Mouse (Mus musculus): ENCODE data around the gene Scd3. TPM values are rescaled to one million over a fixed set of nuclear protein-coding genes. Genes with fewer than 3 reads are reported as not detected.

Gene Scd3
- total and polyA plus RNA-seq, 2 experiments from 2014 or later: 0.14 TPM; not detected in 1

DNA sequence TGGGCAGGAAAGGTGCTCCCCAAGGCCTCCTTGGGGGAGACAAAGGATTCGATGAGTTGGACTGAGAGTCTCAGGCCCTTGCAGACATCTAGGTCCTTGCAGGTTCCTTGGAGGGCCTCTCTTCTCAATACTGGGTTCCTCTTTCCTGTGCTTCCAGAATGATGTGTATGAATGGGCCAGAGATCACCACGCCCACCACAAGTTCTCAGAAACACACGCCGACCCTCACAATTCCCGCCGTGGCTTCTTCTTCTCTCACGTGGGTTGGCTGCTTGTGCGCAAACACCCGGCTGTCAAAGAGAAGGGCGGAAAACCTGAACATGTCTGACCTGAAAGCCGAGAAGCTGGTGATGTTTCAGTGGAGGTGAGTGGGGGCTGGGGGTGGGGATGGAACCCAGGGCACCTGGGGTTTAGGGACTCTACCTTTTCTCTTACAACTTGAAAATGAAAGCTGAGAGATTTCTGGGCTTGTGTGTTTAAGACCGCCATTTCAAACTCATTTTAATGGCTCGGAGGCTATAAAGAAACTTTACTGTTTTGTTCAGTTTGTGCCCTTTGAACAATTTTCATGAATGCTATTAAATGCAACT, 54.4 kb downstream of the Scd3 start:
- TF ChIP-seq CTCF (IDR thresholded peaks at IDR 0.05; ENCODE audit: low read depth) (no peak), EP300 (IDR thresholded peaks at IDR 0.05; ENCODE audit: low read depth) (no peak)

DNA sequence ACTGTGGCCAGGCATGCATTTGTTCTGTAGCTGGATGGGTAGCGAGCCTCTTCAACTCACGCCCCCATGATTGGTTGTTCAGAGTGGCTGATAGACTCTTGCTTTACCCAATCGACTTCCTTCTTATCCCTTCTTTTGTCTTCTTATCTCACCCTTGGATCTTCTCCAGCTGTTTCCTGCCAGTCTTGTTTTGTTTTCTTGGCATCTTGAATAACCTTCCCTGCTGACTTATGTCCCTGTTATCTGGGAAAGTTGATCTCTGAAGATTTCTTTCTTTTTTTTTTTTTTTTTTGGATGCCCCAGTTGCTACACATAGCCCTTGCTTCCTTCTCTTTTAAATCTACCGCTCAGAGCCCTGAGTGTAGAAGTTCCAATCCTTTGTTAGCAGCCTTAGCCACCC, 56.4 kb downstream of the Scd3 start:
- TF ChIP-seq CTCF (IDR thresholded peaks at IDR 0.05; ENCODE audit: low read depth) (no peak), EP300 (IDR thresholded peaks at IDR 0.05; ENCODE audit: low read depth) (no peak)
- ATAC-seq (ENCODE audit: insufficient read depth, low read depth): no peak

More for the DNA sequence above, 54.4 kb downstream of the Scd3 start:
- no peaks in the 10 kb centered on the region for H3K27me3 ChIP-seq (ENCODE audit: control insufficient read depth, insufficient read depth, low read length)
- DNase-seq (ENCODE audit: low spot score) (no peak), ATAC-seq (ENCODE audit: insufficient read depth, low read depth) (no peak)
- peaks cover 7% of the 10 kb centered on the region; the same call in 1 of the 2 replicates for H3K4me1 ChIP-seq (ENCODE audit: control insufficient read depth, insufficient read depth)
- no peaks in the 10 kb centered on the region for H3K9me3 ChIP-seq (replicated peaks; ENCODE audit: control insufficient read depth, low read length)
- H3K9ac ChIP-seq (replicated peaks; ENCODE audit: low read depth, low read length): no peak overlapping the region
- H3K4me3 ChIP-seq (ENCODE audit: low read depth, low read length): no peak overlapping the region
- H3K27ac ChIP-seq (ENCODE audit: low read depth): no peak overlapping the region
- H3K36me3 ChIP-seq (replicated peaks; ENCODE audit: control insufficient read depth, insufficient read depth, low read length): no peaks in the 10 kb centered on the region
- no peak overlapping the region for H3K4me2 ChIP-seq (ENCODE audit: low read depth, low read length)
- 78% methylated on average over 13 of the region's 13 CpGs for WGBS

DNA sequence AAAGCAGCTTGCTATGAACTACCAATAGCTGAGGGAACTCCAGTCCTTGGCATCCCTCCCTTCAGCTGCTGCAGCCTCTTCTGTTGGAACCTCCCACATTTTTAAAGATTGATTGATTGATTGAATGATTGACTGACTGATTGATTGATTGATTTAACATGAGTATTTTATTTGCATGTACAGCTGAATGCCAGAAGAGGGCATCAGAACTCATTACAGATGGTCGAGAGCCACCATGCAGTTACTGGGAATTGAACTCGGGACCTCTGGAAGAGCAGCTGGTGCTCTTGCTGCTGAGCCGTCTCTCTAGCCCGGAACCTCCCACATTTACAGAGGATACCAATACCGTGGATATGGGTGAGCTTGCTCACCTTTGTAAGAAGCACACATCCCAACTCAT, 57.4 kb downstream of the Scd3 start:
- Histone ChIP-seq H3K27ac (ENCODE audit: low read depth) (no peak overlapping the region), H3K4me3 (ENCODE audit: low read depth, low read length) (no peak overlapping the region), H3K9ac (replicated peaks; ENCODE audit: low read depth, low read length) (no peak overlapping the region), H3K4me2 (ENCODE audit: low read depth, low read length) (no peak overlapping the region), H3K9me3 (replicated peaks; ENCODE audit: control insufficient read depth, low read length) (no peaks in the 10 kb centered on the region), H3K4me1 (ENCODE audit: control insufficient read depth, insufficient read depth) (no peaks in the 10 kb centered on the region), H3K36me3 (replicated peaks; ENCODE audit: control insufficient read depth, insufficient read depth, low read length) (no peaks in the 10 kb centered on the region), H3K27me3 (ENCODE audit: control insufficient read depth, insufficient read depth, low read length) (no peaks in the 10 kb centered on the region)
- TF ChIP-seq EP300 (IDR thresholded peaks at IDR 0.05; ENCODE audit: low read depth) (no peak), CTCF (IDR thresholded peaks at IDR 0.05; ENCODE audit: low read depth) (peak; percentile 13; the same call in 1 of the 2 replicates)
- DNase-seq (ENCODE audit: low spot score) (no peak), ATAC-seq (ENCODE audit: insufficient read depth, low read depth) (no peak)
- 76% methylated on average over 5 of the region's 5 CpGs for WGBS

More for the DNA sequence above, 56.4 kb downstream of the Scd3 start:
- H3K4me2 ChIP-seq (ENCODE audit: low read depth, low read length): no peak overlapping the region
- H3K4me3 ChIP-seq (ENCODE audit: low read depth, low read length): no peak overlapping the region
- no peak overlapping the region for H3K27ac ChIP-seq (ENCODE audit: low read depth)
- WGBS: 58% methylated on average over 4 of the region's 4 CpGs
- DNase-seq (ENCODE audit: low spot score): no peak
- H3K4me1 ChIP-seq (ENCODE audit: control insufficient read depth, insufficient read depth): peaks cover 7% of the 10 kb centered on the region; the same call in 1 of the 2 replicates
- no peaks in the 10 kb centered on the region for H3K9me3 ChIP-seq (replicated peaks; ENCODE audit: control insufficient read depth, low read length)
- H3K36me3 ChIP-seq (replicated peaks; ENCODE audit: control insufficient read depth, insufficient read depth, low read length): no peaks in the 10 kb centered on the region
- no peak overlapping the region for H3K9ac ChIP-seq (replicated peaks; ENCODE audit: low read depth, low read length)
- H3K27me3 ChIP-seq (ENCODE audit: control insufficient read depth, insufficient read depth, low read length): no peaks in the 10 kb centered on the region

DNA sequence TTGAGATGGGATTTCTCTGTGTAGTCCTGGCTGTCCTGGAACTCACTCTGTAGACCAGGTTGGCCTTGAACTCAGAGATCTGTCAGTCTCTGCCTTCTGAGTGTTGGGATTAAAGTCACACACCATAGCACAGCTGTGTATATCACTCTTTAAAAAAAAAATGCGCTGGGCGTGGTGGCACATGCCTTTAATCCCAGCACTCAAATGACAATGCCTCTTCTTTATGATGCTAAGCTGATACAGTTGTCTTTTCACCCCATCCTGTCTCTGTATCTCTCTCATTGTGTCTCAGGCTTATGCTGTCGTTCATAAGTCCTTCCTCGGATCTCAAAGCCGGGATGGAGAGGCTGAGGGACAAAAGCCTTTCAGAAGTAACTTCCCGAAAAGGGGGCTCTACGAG, 58.7 kb downstream of the Scd3 start:
- H3K36me3 ChIP-seq (replicated peaks; ENCODE audit: control insufficient read depth, insufficient read depth, low read length): no peaks in the 10 kb centered on the region
- WGBS: 72% methylated on average over 7 of the region's 7 CpGs

DNA sequence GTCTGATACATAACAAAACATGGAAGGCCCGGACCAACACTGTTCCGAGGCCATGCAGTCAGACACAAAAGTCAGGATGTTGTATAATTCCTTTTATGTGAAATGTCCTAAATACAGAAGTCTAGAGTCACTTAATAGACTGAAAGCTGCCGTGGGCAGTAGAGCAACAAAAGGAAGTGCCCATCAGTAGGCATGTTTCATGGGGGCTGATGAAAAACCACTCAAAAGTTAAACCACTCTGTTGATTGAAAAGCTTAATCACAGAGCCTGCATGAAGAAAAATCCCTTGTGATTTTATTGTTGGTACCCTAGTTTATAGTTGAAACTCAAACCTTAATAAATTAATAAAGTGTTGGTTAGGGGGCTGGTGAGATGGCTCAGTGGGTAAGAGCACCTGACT, 60.5 kb downstream of the Scd3 start:
- DNase-seq (ENCODE audit: low spot score) (no peak), ATAC-seq (ENCODE audit: insufficient read depth, low read depth) (no peak)
- peaks cover 11% of the 10 kb centered on the region; the same call in 1 of the 2 replicates for H3K4me1 ChIP-seq (ENCODE audit: control insufficient read depth, insufficient read depth)
- H3K4me3 ChIP-seq (ENCODE audit: low read depth, low read length): no peak overlapping the region
- H3K27me3 ChIP-seq (ENCODE audit: control insufficient read depth, insufficient read depth, low read length): no peaks in the 10 kb centered on the region
- H3K4me2 ChIP-seq (ENCODE audit: low read depth, low read length): no peak overlapping the region
- H3K36me3 ChIP-seq (replicated peaks; ENCODE audit: control insufficient read depth, insufficient read depth, low read length): no peaks in the 10 kb centered on the region
- H3K27ac ChIP-seq (ENCODE audit: low read depth): no peak overlapping the region
- no peak overlapping the region for H3K9ac ChIP-seq (replicated peaks; ENCODE audit: low read depth, low read length)
- no peak for TF ChIP-seq EP300 (IDR thresholded peaks at IDR 0.05; ENCODE audit: low read depth)
- no peak for TF ChIP-seq CTCF (IDR thresholded peaks at IDR 0.05; ENCODE audit: low read depth)
- H3K9me3 ChIP-seq (replicated peaks; ENCODE audit: control insufficient read depth, low read length): no peaks in the 10 kb centered on the region
- WGBS: 82% methylated on average over 3 of the region's 3 CpGs

More for the DNA sequence above, 58.7 kb downstream of the Scd3 start:
- H3K27ac ChIP-seq (ENCODE audit: low read depth): no peak overlapping the region
- ATAC-seq (ENCODE audit: insufficient read depth, low read depth) (no peak), DNase-seq (ENCODE audit: low spot score) (no peak)
- no peak overlapping the region for H3K4me2 ChIP-seq (ENCODE audit: low read depth, low read length)
- no peaks in the 10 kb centered on the region for H3K27me3 ChIP-seq (ENCODE audit: control insufficient read depth, insufficient read depth, low read length)
- peaks cover 7% of the 10 kb centered on the region; the same call in 1 of the 2 replicates for H3K4me1 ChIP-seq (ENCODE audit: control insufficient read depth, insufficient read depth)
- no peak overlapping the region for H3K9ac ChIP-seq (replicated peaks; ENCODE audit: low read depth, low read length)
- no peak overlapping the region for H3K4me3 ChIP-seq (ENCODE audit: low read depth, low read length)
- H3K9me3 ChIP-seq (replicated peaks; ENCODE audit: control insufficient read depth, low read length): no peaks in the 10 kb centered on the region
- TF ChIP-seq CTCF (IDR thresholded peaks at IDR 0.05; ENCODE audit: low read depth) (no peak), EP300 (IDR thresholded peaks at IDR 0.05; ENCODE audit: low read depth) (no peak)

DNA sequence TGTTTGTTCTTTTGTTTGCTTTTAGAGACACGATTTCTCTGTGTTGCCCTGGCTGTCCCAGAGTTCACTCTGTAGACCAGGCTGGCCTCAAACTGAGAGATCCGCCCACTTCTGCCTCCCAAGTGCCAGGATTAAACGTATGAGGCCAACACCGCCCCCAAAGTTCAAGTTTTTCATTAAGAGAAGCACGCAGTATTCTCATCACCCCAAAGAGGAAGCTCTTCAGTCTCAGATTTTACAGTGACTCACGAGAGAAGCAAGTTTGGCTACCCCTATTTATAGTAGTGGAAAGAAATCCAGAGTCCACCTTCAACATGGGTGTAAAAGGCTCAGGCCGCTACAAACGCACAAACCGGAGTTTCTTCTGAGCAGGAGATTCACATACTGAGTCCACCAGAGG, 61.2 kb downstream of the Scd3 start:
- ATAC-seq (ENCODE audit: insufficient read depth, low read depth) (no peak), DNase-seq (ENCODE audit: low spot score) (no peak)
- no peak for TF ChIP-seq EP300 (IDR thresholded peaks at IDR 0.05; ENCODE audit: low read depth)
- no peak for TF ChIP-seq CTCF (IDR thresholded peaks at IDR 0.05; ENCODE audit: low read depth)
- no peaks in the 10 kb centered on the region for H3K36me3 ChIP-seq (replicated peaks; ENCODE audit: control insufficient read depth, insufficient read depth, low read length)
- H3K4me1 ChIP-seq (ENCODE audit: control insufficient read depth, insufficient read depth): peaks cover 11% of the 10 kb centered on the region; the same call in 1 of the 2 replicates
- H3K4me2 ChIP-seq (ENCODE audit: low read depth, low read length): no peak overlapping the region
- H3K27me3 ChIP-seq (ENCODE audit: control insufficient read depth, insufficient read depth, low read length): no peaks in the 10 kb centered on the region
- no peak overlapping the region for H3K4me3 ChIP-seq (ENCODE audit: low read depth, low read length)
- H3K27ac ChIP-seq (ENCODE audit: low read depth): no peak overlapping the region
- WGBS: 65% methylated on average over 9 of the region's 9 CpGs
- no peaks in the 10 kb centered on the region for H3K9me3 ChIP-seq (replicated peaks; ENCODE audit: control insufficient read depth, low read length)
- H3K9ac ChIP-seq (replicated peaks; ENCODE audit: low read depth, low read length): no peak overlapping the region

Data from heart, postnatal 0 days (tissue).